Mouse (Mus musculus): ENCODE results near the gene Prkce. TPM values are rescaled to one million over a fixed set of nuclear protein-coding genes. Genes with fewer than 3 reads are reported as not detected.
A peak's percentile ranks its signal among the peaks of the same experiment; 100 is the strongest.

Prkce gene
- 18.7 and 19.8 TPM in 2 replicates for polyA plus RNA-seq (2015; fragmentation: Nextera tagmentation; extraction: Ambion mirVana)

DNA sequence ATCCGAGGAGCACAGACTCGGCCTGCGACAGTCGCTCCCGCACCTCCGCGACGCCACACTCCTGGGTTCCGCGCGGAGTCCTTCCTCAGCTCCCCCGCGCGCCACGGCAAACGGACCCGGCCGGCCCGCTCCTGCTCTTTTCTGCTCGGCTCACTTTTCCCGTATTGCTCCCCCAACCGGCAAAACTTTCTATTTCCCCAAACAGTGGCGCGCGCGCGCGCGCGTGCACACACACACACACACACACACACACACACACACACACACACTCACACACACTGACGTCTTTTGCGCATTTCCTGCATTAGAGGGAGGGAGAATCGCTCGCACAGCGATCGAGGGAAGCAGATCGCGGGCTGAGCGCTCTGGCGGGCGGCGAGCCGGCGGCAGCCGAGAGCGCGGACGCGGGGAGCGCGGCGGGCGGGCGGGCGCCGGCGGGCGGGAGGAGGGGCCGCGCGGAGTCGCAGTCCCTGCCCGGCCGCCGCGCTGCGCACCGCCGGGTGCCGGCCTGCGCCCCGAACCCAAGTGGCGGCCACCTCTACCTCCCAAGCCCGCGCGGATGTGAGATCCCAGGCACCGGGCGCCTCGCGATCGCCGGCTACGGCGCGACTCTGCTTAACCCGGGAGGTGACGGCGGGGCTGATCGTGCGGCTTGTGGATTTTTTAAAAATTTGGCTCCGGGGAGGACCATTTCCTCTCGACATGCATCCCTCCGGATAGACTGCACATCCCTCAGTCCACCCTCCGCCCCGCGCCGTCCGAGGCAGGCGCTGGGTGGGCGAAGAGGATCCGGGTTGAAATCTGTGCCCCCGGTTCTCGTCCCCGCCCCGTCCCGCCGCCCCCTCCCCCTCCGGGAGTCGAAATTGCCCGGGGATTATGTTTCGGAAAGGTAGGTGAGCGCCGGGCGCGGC lies at the start of gene Prkce:
Prkce (plus strand) TSS at position 466 of the 911 bp plus-strand sequence.
- H3K27me3 ChIP-seq, result 0 out of 2 replicates have a peak, but pooled peaks cover 4% of the 10 kb centered on the region
- H3K9ac ChIP-seq, result peak within 1 kb of the TSS; percentile 88
- ATAC-seq (ENCODE audit: low FRiP score), result peak; percentile 84
- H3K27ac ChIP-seq, result peak within 1 kb of the TSS; percentile 94
- peak within 1 kb of the TSS; percentile 73 for H3K4me3 ChIP-seq
- no peaks in the 10 kb centered on the region for H3K36me3 ChIP-seq
- under 1% methylated on average over 83 of the region's 115 CpGs for WGBS
- H3K9me3 ChIP-seq, result no peaks in the 10 kb centered on the region
- peaks cover 46% of the 10 kb centered on the region for H3K4me1 ChIP-seq (replicated peaks)
- peak within 1 kb of the TSS; percentile 92 for H3K4me2 ChIP-seq

DNA sequence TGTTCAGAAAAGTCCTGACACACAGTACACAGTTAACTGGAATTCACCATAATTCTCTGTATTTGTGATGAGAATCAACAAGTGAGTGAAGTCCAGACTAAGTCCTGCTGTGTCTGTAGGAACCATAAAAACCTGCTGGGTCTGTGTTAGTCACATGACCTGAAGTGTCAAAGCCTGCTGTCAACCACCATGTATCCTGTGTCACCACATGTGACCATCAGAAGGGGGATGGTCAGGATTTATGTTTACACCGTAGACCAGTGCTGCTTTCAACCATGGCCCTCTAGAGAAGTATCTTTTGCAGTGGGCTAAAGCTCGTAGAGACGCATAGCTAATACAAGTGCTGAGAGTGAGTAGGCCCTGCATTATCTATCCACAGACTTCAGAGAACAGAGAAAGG lies 44.4 kb upstream of the Prkce start:
- Histone ChIP-seq H3K27ac (no peak overlapping the region), H3K4me1 (replicated peaks) (no peaks in the 10 kb centered on the region), H3K9ac (no peak overlapping the region), H3K4me3 (no peak overlapping the region), H3K9me3 (no peaks in the 10 kb centered on the region), H3K27me3 (no peaks in the 10 kb centered on the region), H3K36me3 (peaks cover 41% of the 10 kb centered on the region), H3K4me2 (no peak overlapping the region)
- no peak for ATAC-seq (ENCODE audit: low FRiP score)
- 95% methylated on average over 3 of the region's 3 CpGs for WGBS

DNA sequence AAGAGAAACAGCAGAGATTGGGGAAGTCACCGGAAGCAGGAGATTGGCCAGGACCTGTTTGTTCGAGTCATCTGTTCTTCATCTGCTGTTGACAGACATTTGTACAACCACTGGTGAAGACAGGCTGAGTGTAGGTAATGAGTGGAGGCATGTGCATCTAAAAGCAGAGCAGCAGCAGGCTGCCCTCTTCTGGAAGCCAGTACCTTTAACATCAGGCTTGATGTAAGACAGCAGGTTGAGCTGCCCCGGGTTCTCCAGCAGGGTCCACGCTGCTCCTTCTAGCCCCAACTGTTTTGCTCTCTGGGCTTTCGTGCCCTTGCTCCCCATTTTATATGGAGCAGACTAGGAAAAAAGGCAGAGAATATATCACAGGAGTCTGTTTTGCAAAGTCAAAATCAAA lies 41.7 kb upstream of the Prkce start:
- H3K36me3 ChIP-seq, result peaks cover 40% of the 10 kb centered on the region
- WGBS, result 92% methylated on average over 5 of the region's 5 CpGs

DNA sequence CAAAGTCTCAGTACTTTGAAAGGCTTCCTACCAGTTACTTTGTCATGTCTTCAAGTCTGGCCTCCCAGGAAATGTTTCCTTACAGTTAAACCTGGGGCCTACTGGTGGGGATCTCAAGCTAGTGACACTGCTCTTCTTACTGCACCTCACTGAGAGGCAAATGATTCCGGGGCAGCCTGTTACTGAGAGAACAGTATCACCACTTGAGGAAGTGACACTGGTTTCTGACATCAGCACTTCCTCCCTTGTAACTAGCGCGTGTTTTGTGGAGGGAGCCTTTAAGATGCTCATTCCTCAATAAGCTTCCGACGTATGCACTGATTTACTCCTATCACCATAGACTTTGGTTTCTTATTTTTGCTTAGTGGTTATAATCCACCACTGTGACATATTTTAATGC lies 39.4 kb upstream of the Prkce start:
- Histone ChIP-seq H3K36me3 (peaks cover 28% of the 10 kb centered on the region), H3K4me1 (replicated peaks) (no peaks in the 10 kb centered on the region), H3K4me2 (no peak overlapping the region), H3K9me3 (no peaks in the 10 kb centered on the region), H3K27me3 (no peaks in the 10 kb centered on the region), H3K4me3 (no peak overlapping the region), H3K27ac (no peak overlapping the region), H3K9ac (no peak overlapping the region)
- 95% methylated on average over 5 of the region's 5 CpGs for WGBS
- ATAC-seq (ENCODE audit: low FRiP score), result no peak

More for the DNA sequence above, 41.7 kb upstream of the Prkce start:
- H3K9ac ChIP-seq, result no peak overlapping the region
- H3K4me1 ChIP-seq (replicated peaks), result no peaks in the 10 kb centered on the region
- H3K4me2 ChIP-seq, result no peak overlapping the region
- H3K27ac ChIP-seq, result no peak overlapping the region
- H3K9me3 ChIP-seq, result no peaks in the 10 kb centered on the region
- ATAC-seq (ENCODE audit: low FRiP score), result no peak
- no peaks in the 10 kb centered on the region for H3K27me3 ChIP-seq
- no peak overlapping the region for H3K4me3 ChIP-seq

DNA sequence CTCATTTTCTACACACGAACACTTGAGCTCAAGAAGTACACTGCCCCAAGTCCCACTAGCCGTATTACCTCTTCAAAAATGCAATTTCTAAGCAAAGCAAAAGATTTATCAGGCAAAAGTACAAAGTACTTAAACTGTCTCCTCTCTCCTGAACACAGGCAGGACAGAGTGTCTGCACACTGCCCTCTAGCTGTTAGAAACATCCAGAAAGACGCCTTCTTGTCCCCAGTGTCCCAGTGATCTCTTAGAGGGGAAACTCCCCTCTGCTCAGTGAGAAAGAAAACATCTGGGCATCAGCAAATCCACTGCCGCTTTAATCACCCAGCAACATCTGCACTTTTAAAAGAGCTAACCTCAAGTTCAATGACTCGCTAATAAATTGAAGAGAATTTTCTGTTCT lies 35.1 kb upstream of the Prkce start:
- WGBS, result 83% methylated on average over 5 of the region's 5 CpGs
- Histone ChIP-seq H3K36me3 (peaks cover 40% of the 10 kb centered on the region), H3K4me3 (no peak overlapping the region), H3K4me1 (replicated peaks) (no peaks in the 10 kb centered on the region), H3K9me3 (no peaks in the 10 kb centered on the region), H3K27ac (no peak overlapping the region), H3K4me2 (no peak overlapping the region), H3K27me3 (no peaks in the 10 kb centered on the region), H3K9ac (no peak overlapping the region)
- no peak for ATAC-seq (ENCODE audit: low FRiP score)

DNA sequence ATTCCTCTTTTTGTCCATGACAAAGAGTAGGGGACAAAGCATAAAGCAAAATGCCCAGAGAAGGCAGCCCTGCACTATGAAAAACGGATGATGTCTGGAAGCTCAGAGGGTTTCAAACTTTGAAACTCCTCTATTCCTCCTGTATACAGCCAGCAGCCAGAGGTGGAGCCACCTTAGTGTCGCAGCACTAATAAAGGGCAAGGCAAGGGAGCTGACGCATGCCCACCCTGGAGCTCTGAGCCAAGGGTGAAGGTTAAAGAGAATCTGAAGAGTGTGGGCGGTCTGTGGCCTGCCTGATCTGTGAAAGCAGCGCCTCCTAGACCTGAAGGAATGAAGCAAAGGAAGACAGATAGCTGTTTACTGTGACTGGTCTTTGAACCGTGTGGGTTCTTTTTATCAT lies 33.1 kb upstream of the Prkce start:
- no peak overlapping the region for H3K9ac ChIP-seq
- no peak overlapping the region for H3K4me2 ChIP-seq
- H3K27ac ChIP-seq, result no peak overlapping the region
- H3K4me1 ChIP-seq (replicated peaks), result no peaks in the 10 kb centered on the region
- no peak for ATAC-seq (ENCODE audit: low FRiP score)
- no peaks in the 10 kb centered on the region for H3K27me3 ChIP-seq
- H3K9me3 ChIP-seq, result no peaks in the 10 kb centered on the region
- 89% methylated on average over 6 of the region's 6 CpGs for WGBS
- H3K36me3 ChIP-seq, result peaks cover 49% of the 10 kb centered on the region
- H3K4me3 ChIP-seq, result no peak overlapping the region

DNA sequence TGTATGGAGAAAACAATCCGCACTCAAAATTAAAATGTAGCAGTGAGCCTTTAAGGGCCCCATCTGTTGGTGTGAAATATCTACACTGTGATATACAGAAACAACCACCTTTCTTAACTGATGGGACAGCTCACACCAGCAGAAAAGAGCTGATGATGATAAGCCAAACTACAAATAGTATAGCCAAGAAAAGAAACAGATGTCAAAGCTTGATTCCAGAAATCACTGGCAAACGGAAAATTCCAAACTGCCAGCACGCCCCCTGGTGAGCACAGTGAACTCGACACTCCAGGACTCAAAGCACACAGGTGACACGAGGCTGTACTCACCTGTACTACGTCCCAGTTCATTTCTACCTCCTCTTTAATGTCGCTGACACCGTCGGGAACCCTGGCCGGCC lies 31.8 kb upstream of the Prkce start:
- no peak overlapping the region for H3K4me3 ChIP-seq
- no peak overlapping the region for H3K27ac ChIP-seq
- H3K9me3 ChIP-seq, result no peaks in the 10 kb centered on the region
- H3K9ac ChIP-seq, result no peak overlapping the region
- H3K27me3 ChIP-seq, result no peaks in the 10 kb centered on the region
- no peaks in the 10 kb centered on the region for H3K4me1 ChIP-seq (replicated peaks)
- no peak for ATAC-seq (ENCODE audit: low FRiP score)
- 88% methylated on average over 10 of the region's 10 CpGs for WGBS
- no peak overlapping the region for H3K4me2 ChIP-seq
- H3K36me3 ChIP-seq, result peaks cover 55% of the 10 kb centered on the region

DNA sequence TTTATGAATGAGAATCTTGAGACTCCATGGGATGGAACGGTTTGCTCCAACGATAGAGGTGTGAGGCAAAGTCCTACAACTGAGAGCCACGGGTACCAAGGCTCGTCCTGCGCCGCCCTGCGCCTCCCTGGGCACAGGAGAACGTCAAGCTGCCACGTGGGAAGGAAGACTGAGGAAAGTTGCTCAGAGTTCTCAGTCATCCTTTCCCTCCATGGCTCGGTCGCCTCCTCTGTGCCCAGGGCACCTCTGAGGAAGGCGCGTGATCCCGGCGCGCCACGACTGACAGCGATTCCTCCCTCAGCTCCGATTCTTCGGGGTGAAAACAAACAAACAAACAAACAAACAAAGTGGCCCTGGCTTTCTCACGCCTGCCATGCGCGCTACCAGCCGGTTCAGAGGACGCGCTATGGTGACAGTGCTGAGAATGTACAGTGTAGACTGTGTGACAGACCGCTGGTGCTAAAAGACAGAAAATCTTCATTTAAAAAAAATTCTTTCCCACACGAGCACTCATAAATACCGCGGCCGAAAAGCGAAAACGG lies 23.0 kb upstream of the Prkce start:
- Histone ChIP-seq H3K9ac (peak overlapping the region; percentile 76), H3K27me3 (no peaks in the 10 kb centered on the region), H3K4me1 (replicated peaks) (peaks cover 17% of the 10 kb centered on the region), H3K9me3 (no peaks in the 10 kb centered on the region), H3K36me3 (peaks cover 4% of the 10 kb centered on the region; the same call in 1 of the 2 replicates), H3K27ac (peak overlapping the region; percentile 73), H3K4me3 (peak overlapping the region; percentile 59), H3K4me2 (peak overlapping the region; percentile 97)
- under 1% methylated on average over 33 of the region's 33 CpGs for WGBS
- peak; percentile 91 for ATAC-seq (ENCODE audit: low FRiP score)

DNA sequence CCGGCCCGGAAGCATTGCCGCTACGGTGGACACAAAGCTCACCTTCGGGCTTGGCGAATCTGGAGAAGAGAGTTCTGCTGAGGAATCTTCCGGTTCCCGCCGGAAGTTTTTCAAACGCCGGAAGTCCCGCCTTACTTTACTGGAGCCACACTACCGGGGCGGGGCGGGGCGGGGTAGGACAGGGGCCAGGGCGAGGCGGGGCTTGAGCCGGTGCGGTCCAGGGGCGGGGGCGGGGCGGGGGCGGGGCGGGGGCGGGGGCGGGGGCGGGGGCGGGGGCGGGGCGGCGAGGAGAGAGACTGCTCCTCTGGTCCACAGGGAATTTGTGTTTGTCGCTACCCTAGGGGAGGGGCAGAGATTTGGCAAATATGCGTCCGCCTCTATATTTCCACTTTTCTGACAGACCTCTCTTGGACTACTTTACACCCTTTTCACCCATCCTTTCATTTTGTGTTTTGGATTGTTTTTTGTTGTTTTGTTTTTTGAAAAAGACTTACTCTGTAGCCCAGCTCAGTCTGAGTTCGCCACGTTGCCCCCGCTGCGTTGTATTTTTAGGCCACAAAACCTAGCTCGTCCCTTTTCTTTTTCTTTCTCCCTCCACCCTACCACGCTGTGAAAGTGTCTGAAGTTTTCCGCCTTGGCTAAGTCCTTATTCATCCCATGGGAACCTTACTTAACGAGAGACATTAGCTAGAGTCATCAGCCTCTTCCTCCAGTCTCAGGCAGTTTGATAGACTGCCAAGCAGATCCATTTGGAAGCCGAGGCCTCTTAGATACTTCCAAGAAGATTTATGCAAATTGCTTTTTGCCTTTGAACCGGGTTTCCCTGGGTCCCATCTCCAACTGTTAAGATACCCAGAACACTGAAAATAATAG lies 22.3 kb upstream of the Prkce start, which contains the start of gene Srbd1:
Srbd1 (minus strand) TSS at position 97 of the 873 bp plus-strand sequence.
- WGBS, result under 1% methylated on average over 41 of the region's 45 CpGs
- Histone ChIP-seq H3K4me3 (peak within 1 kb of the TSS; percentile 59), H3K27me3 (no peaks in the 10 kb centered on the region), H3K36me3 (no peaks in the 10 kb centered on the region), H3K9ac (peak within 1 kb of the TSS; percentile 76), H3K9me3 (no peaks in the 10 kb centered on the region), H3K27ac (peak within 1 kb of the TSS; percentile 73), H3K4me1 (replicated peaks) (peaks cover 17% of the 10 kb centered on the region), H3K4me2 (peak within 1 kb of the TSS; percentile 97)
- peak; percentile 95 for ATAC-seq (ENCODE audit: low FRiP score)

DNA sequence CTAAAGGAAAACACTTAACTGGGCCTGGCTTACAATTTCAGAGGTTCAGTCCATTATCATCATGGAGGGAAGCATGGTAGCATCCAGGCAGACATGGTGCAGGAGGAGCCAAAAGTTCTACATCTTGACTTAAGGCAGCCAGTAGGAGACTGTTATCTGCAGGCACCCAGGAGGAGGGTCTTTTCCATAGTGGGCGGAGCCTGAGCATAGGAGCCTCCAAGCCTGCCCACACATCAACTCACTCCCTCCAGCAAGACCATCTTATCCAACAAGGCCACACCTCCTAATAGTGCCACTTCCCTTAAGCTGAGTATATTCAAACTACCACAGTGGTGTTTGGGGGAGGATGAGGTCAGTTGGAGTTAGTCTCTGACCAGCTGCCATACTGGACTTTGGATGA lies 17.9 kb upstream of the Prkce start:
- 96% methylated on average over 1 of the region's 1 CpGs for WGBS
- H3K9ac ChIP-seq, result no peak overlapping the region

DNA sequence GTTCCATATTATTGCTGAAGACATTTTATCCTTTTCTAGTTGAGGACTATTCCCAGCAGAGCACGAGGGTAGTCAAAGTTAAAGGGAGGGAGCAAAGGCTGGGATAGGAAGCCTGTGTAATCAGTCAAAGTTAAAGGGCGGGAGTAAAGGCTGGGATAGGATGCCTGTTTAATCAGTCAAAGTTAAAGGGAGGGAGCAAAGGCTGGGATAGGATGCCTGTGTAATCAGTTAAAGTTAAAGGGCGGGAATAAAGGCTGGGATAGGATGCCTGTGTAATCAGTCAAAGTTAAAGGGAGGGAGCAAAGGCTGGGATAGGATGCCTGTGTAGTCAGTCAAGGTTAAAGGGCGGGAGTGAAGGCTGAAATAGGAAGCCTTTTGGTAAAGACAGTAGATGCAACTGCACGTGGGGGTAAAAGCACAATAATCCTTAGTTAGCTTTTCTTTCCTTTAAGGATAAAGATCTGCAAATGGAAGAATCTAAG lies 16.7 kb upstream of the Prkce start:
- no peaks in the 10 kb centered on the region for H3K27me3 ChIP-seq
- H3K9me3 ChIP-seq, result no peaks in the 10 kb centered on the region
- peak; percentile 97 for ATAC-seq (ENCODE audit: low FRiP score)
- no peak overlapping the region for H3K27ac ChIP-seq
- WGBS, result 16% methylated on average over 5 of the region's 5 CpGs
- H3K4me3 ChIP-seq, result no peak overlapping the region
- H3K4me1 ChIP-seq (replicated peaks), result peaks cover 1% of the 10 kb centered on the region
- no peak overlapping the region for H3K9ac ChIP-seq
- H3K4me2 ChIP-seq, result peak overlapping the region; percentile 31; the same call in 1 of the 2 replicates
- H3K36me3 ChIP-seq, result no peaks in the 10 kb centered on the region

More for the DNA sequence above, 17.9 kb upstream of the Prkce start:
- Histone ChIP-seq H3K4me2 (no peak overlapping the region), H3K27ac (no peak overlapping the region), H3K4me3 (no peak overlapping the region), H3K9me3 (no peaks in the 10 kb centered on the region), H3K4me1 (replicated peaks) (peaks cover 6% of the 10 kb centered on the region), H3K36me3 (no peaks in the 10 kb centered on the region), H3K27me3 (no peaks in the 10 kb centered on the region)
- ATAC-seq (ENCODE audit: low FRiP score), result no peak

DNA sequence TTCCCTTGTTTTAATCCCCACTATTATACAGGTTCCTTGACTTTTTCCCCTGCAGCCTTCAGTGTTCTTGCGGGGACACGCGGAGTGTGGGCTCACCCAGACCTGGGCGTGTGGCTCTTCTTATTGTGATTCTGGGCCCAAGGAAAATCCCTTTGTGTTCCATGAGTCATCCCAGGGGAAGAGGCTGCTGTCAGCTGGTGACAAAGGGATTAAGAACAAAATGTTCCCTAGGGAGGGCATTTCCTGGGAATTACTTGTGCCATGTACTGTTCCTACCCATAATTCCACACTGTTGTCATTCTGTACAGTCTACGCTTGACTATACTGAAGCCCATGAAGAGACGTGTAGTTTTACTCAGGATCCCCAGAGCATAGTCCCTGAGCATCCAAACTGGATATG lies 10.6 kb upstream of the Prkce start:
- H3K9ac ChIP-seq, result no peak overlapping the region
- no peaks in the 10 kb centered on the region for H3K9me3 ChIP-seq
- no peaks in the 10 kb centered on the region for H3K36me3 ChIP-seq
- WGBS, result 74% methylated on average over 6 of the region's 6 CpGs
- no peak overlapping the region for H3K27ac ChIP-seq
- no peaks in the 10 kb centered on the region for H3K4me1 ChIP-seq (replicated peaks)
- H3K27me3 ChIP-seq, result no peaks in the 10 kb centered on the region
- no peak overlapping the region for H3K4me2 ChIP-seq
- no peak for ATAC-seq (ENCODE audit: low FRiP score)
- H3K4me3 ChIP-seq, result no peak overlapping the region
